2 mouse cellular contexts compared by ENCODE assay signal in genomic region chr8:69716403-69717231, GRCm38 (mm10).
A peak's percentile ranks its signal among the peaks of the same experiment; 100 is the strongest.
TF ChIP-seq lines count a peak whose summit lies in the region.

No protein-coding gene starts in this region.

TF ChIP-seq in C2C12, 6 proteins besides CTCF, POLR2A, EP300 and RAD21 (continued from another document):
- TF ChIP-seq MYOD1 (IDR thresholded peaks at IDR 0.05; ENCODE audit: control insufficient read depth, insufficient read length, low read depth): peak; percentile 90
TF ChIP-seq in C2C12: peak in this region for 3.

TF ChIP-seq in myocyte, 11 proteins besides CTCF, POLR2A, EP300 and RAD21 (continued from another document):
- peak; percentile 59 for TF ChIP-seq TCF3 (IDR thresholded peaks at IDR 0.05; ENCODE audit: insufficient read length, low read depth)
- peak; percentile 63 for TF ChIP-seq POLR2AphosphoS2 (IDR thresholded peaks at IDR 0.05; ENCODE audit: insufficient read length, low read depth)
- TF ChIP-seq MYOG (IDR thresholded peaks at IDR 0.05; ENCODE audit: control insufficient read depth in 1 of 3, insufficient read depth in 1 of 3, insufficient read length in 2 of 3, low read depth in 2 of 3): peak in 1 of 3 experiments; percentile 53
- TF ChIP-seq REST (IDR thresholded peaks at IDR 0.05; ENCODE audit: insufficient read depth, insufficient read length): no peak
- TF ChIP-seq USF1 (IDR thresholded peaks at IDR 0.05; ENCODE audit: low read depth): peak; percentile 21
